Mouse (Mus musculus): ENCODE results near the gene Cacna1c.

Cacna1c gene

GRCm38 (mm10) chr6:118673974-118674695 lies 522.1 kb downstream of the Cacna1c start:
- DNase-seq (ENCODE audit: low spot score): no peak

- DNase-seq (ENCODE audit: low spot score): no peak
Measured at GRCm38 (mm10) chr6:118653331-118653730, 542.9 kb downstream of the Cacna1c start.

GRCm38 (mm10) chr6:118649121-118649783 lies 547.0 kb downstream of the Cacna1c start:
- no peak for DNase-seq (ENCODE audit: low spot score)

GRCm38 (mm10) chr6:118646265-118647061 lies 549.8 kb downstream of the Cacna1c start:
- DNase-seq (ENCODE audit: low spot score): peak; percentile 89

- no peak for DNase-seq (ENCODE audit: low spot score)
Measured at GRCm38 (mm10) chr6:118644866-118645265, 551.4 kb downstream of the Cacna1c start.

GRCm38 (mm10) chr6:118643541-118643940 lies 552.7 kb downstream of the Cacna1c start:
- DNase-seq (ENCODE audit: low spot score): no peak

- DNase-seq (ENCODE audit: low spot score): no peak
Measured at GRCm38 (mm10) chr6:118641671-118642325, 554.4 kb downstream of the Cacna1c start.

- no peak for DNase-seq (ENCODE audit: low spot score)
Measured at GRCm38 (mm10) chr6:118639816-118640215, 556.4 kb downstream of the Cacna1c start.

- no peak for DNase-seq (ENCODE audit: low spot score)
Measured at GRCm38 (mm10) chr6:118638911-118639310, 557.3 kb downstream of the Cacna1c start.

- DNase-seq (ENCODE audit: low spot score): no peak
Measured at GRCm38 (mm10) chr6:118632491-118632890, 563.7 kb downstream of the Cacna1c start.

- DNase-seq (ENCODE audit: low spot score): no peak
Measured at GRCm38 (mm10) chr6:118630006-118630405, 566.2 kb downstream of the Cacna1c start.

- DNase-seq (ENCODE audit: low spot score): peak; percentile 63
Measured at GRCm38 (mm10) chr6:118626246-118626645, 570.0 kb downstream of the Cacna1c start.

GRCm38 (mm10) chr6:118623609-118624008 lies 572.6 kb downstream of the Cacna1c start:
- DNase-seq (ENCODE audit: low spot score): no peak

- DNase-seq (ENCODE audit: low spot score): no peak
Measured at GRCm38 (mm10) chr6:118621866-118622265, 574.4 kb downstream of the Cacna1c start.

GRCm38 (mm10) chr6:118621406-118621805 lies 574.8 kb downstream of the Cacna1c start:
- no peak for DNase-seq (ENCODE audit: low spot score)

- no peak for DNase-seq (ENCODE audit: low spot score)
Measured at GRCm38 (mm10) chr6:118608906-118609305, 587.3 kb downstream of the Cacna1c start.

GRCm38 (mm10) chr6:118605974-118606373 lies 590.2 kb downstream of the Cacna1c start:
- DNase-seq (ENCODE audit: low spot score): peak; percentile 18

GRCm38 (mm10) chr6:118603825-118604224 lies 592.4 kb downstream of the Cacna1c start:
- DNase-seq (ENCODE audit: low spot score): no peak

- DNase-seq (ENCODE audit: low spot score): peak; percentile 8
Measured at GRCm38 (mm10) chr6:118595681-118596055, 600.5 kb downstream of the Cacna1c start.

GRCm38 (mm10) chr6:118594833-118595680 lies 601.2 kb downstream of the Cacna1c start:
- DNase-seq (ENCODE audit: low spot score): no peak

- DNase-seq (ENCODE audit: low spot score): peak; percentile 45
Measured at GRCm38 (mm10) chr6:118594070-118594469, 602.1 kb downstream of the Cacna1c start.

Measured in retina, embryonic 14.5 days (tissue).